Mouse (Mus musculus) midbrain, embryonic 10.5 days (tissue): ENCODE measurements around the gene Arhgap1. TPM values are rescaled to one million over a fixed set of nuclear protein-coding genes. Genes with fewer than 3 reads are reported as not detected.

Source experiments
- DNase-seq: peaks from one replicate; pipeline ENCODE4 v3.0.0-alpha.2; 2017; ENCODE audit warnings: low spot score
- H3K27ac ChIP-seq: fragments of 300-500 bp; sonication (generic); replicated peaks from 2 replicates; pipeline ENCODE4 v1.5.1; 2016; ENCODE audit warnings: mild to moderate bottlenecking
- H3K27me3 ChIP-seq: fragments of 300-500 bp; sonication (generic); 2 replicates; pipeline ENCODE4 v1.6.1; 2016; ENCODE audit warnings: low read depth, mild to moderate bottlenecking; ENCODE audit not compliant: poor library complexity, severe bottlenecking
- H3K36me3 ChIP-seq: fragments of 300-500 bp; sonication (generic); 2 replicates; pipeline ENCODE4 v1.6.1; 2016; ENCODE audit warnings: mild to moderate bottlenecking, moderate library complexity
- H3K4me1 ChIP-seq: fragments of 300-500 bp; sonication (generic); 2 replicates; pipeline ENCODE4 v1.6.1; 2016
- H3K4me3 ChIP-seq: fragments of 300-500 bp; sonication (generic); 2 replicates; pipeline ENCODE4 v1.5.1; 2016; ENCODE audit warnings: mild to moderate bottlenecking, moderate library complexity
- H3K9me3 ChIP-seq: fragments of 300-500 bp; sonication (generic); replicated peaks from 2 replicates; pipeline ENCODE4 v1.6.1; 2016; ENCODE audit warnings: mild to moderate bottlenecking
- WGBS: fragments of 180-500 bp; shearing (Covaris S2); methylation state at CpG from one replicate; pipeline ENCODE4 v1.1.7; 2016; 5-methylcytosine and 5-hydroxymethylcytosine counted together
- polyA plus RNA-seq: library from polyadenylated mRNA; unstranded; fragments of >200 nt; fragmentation: Nextera tagmentation; extraction: Ambion mirVana; gene quantifications from 2 replicates; pipeline ENCODE4 v1.2.1, GENCODE M21; 2016

The Arhgap1 gene
- polyA plus RNA-seq, 1 experiment from 2014 or later = 75.2 TPM

DNA sequence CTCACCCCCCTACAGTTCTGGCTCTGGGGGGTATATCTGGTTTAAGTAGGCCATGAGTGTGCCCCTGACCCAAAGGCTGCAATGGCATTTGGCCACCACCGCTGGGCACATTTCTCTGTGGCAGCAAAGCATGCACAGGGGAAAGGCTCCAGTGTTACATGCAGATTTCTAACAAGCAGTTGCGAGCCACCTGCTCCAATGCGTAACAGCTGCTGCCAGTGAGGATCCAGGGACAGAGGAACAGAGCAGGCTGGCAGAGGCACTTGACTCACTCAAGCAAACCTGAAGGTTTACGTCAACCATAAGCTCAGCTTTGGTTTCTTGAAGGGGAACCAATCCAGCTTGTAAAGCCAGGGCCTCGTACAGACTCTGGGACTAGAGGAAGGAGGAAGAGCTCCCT is 25.2 kb downstream of the Arhgap1 start:
- H3K36me3 ChIP-seq = peaks cover 91% of the 10 kb centered on the region
- WGBS = 92% methylated on average over 5 of the region's 5 CpGs
- no peaks in the 10 kb centered on the region for H3K27me3 ChIP-seq
- H3K4me1 ChIP-seq = no peaks in the 10 kb centered on the region
- no peak overlapping the region for H3K27ac ChIP-seq
- H3K4me3 ChIP-seq = no peak overlapping the region
- no peaks in the 10 kb centered on the region for H3K9me3 ChIP-seq
- DNase-seq = no peak

- Histone ChIP-seq H3K36me3 (peaks cover 90% of the 10 kb centered on the region), H3K9me3 (no peaks in the 10 kb centered on the region), H3K27ac (no peak overlapping the region), H3K4me1 (no peaks in the 10 kb centered on the region), H3K4me3 (no peak overlapping the region), H3K27me3 (no peaks in the 10 kb centered on the region)
- 80% methylated on average over 2 of the region's 2 CpGs for WGBS
- no peak for DNase-seq
Observed at GRCm38 (mm10) chr2:91676420-91676819, 26.8 kb downstream of the Arhgap1 start.

DNA sequence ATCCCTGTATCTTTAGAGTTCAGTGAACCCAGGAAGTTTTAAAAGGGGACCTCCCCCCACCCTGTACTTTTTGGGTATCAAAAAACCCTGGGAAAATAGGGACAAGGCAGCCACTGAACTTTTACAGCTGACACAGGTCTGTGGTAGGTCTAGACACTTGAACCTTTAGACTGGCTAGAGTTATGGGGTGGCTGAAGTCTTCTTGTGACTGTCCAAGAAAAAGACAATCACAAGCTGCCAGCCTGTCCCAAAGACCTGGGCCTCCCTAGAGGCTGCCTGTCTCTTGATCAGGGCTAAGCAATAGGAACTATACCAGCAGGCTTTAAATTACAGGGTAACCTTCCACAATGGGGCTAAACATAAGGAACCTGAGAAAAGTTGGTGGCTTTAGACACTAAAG is 27.3 kb downstream of the Arhgap1 start:
- DNase-seq = no peak
- no peaks in the 10 kb centered on the region for H3K4me1 ChIP-seq
- no peak overlapping the region for H3K27ac ChIP-seq
- H3K36me3 ChIP-seq = peaks cover 90% of the 10 kb centered on the region
- H3K9me3 ChIP-seq = no peaks in the 10 kb centered on the region
- no peaks in the 10 kb centered on the region for H3K27me3 ChIP-seq
- H3K4me3 ChIP-seq = no peak overlapping the region

GRCm38 (mm10) chr2:91682850-91683249 is 33.2 kb downstream of the Arhgap1 start:
- 64% methylated on average over 4 of the region's 4 CpGs for WGBS
- H3K27ac ChIP-seq = no peak overlapping the region
- no peaks in the 10 kb centered on the region for H3K27me3 ChIP-seq
- no peak overlapping the region for H3K4me3 ChIP-seq
- H3K36me3 ChIP-seq = peaks cover 68% of the 10 kb centered on the region
- H3K4me1 ChIP-seq = no peaks in the 10 kb centered on the region
- peak; percentile 29 for DNase-seq
- no peaks in the 10 kb centered on the region for H3K9me3 ChIP-seq

GRCm38 (mm10) chr2:91683919-91684318 is 34.3 kb downstream of the Arhgap1 start:
- H3K36me3 ChIP-seq = peaks cover 64% of the 10 kb centered on the region
- no peak overlapping the region for H3K27ac ChIP-seq
- H3K4me1 ChIP-seq = no peaks in the 10 kb centered on the region
- H3K27me3 ChIP-seq = no peaks in the 10 kb centered on the region
- H3K9me3 ChIP-seq = no peaks in the 10 kb centered on the region
- no peak overlapping the region for H3K4me3 ChIP-seq
- 80% methylated on average over 8 of the region's 8 CpGs for WGBS
- DNase-seq = no peak

DNA sequence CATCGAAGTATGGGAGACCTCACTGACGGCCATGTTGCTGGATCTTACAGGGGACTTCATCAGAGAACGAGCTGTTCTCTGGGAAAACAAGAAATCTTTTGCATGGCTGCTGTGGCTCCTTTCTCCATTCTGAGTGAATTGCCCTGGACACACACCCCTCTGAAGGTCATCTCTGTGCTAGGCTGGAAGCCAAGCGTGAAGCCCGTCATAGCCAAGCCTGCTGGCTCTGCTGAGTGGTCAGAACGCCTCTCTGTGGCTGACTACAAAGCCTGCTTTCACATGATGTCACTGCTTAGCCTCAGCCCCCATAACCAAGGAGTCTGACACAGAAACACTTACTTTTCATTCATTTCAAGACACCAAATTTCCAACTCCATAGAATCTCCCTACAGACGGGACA is 39.8 kb downstream of the Arhgap1 start:
- Histone ChIP-seq H3K9me3 (no peaks in the 10 kb centered on the region), H3K27ac (no peak overlapping the region), H3K4me3 (no peak overlapping the region), H3K36me3 (peaks cover 45% of the 10 kb centered on the region), H3K27me3 (no peaks in the 10 kb centered on the region), H3K4me1 (no peaks in the 10 kb centered on the region)
- no peak for DNase-seq
- 88% methylated on average over 7 of the region's 7 CpGs for WGBS

DNA sequence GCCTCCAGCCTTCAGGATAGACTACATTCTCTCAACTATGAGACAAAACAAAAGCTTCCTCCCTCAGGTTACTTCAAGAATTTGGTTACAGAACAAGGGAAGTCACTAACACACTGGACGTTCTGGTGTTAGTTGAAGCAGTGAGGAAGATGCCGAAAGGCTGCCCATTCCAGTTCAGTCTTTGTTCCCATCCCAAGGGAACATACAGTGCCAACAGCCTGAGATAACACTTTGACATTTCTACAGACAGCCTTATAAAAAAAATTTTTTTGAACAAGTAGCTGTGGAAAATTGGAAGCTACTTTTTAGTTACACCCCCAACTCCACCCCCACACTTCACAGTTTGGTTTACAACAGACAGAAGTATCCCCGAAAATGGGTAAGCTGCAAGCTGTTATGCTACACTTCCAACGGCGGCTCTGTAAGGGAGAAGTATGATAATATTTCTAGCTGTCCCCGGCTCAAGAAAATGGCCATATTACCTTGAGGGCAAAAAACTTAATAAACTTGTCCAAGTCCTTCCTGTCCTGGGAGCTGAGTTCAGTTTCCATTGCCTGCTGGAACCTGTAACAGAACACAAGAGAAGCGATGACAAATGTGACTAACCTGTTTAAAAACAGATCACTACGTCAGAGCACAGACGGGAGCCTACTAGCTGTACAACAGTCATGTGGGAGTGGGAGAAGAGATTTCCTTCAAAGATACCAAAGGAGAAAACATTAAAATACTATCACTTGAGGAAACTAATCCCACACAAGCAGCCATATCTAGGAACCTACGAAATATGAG is 46.0 kb downstream of the Arhgap1 start:
- H3K27ac ChIP-seq = no peak overlapping the region
- DNase-seq = no peak
- peaks cover 26% of the 10 kb centered on the region for H3K36me3 ChIP-seq
- WGBS = 92% methylated on average over 10 of the region's 10 CpGs
- H3K9me3 ChIP-seq = no peaks in the 10 kb centered on the region
- H3K27me3 ChIP-seq = no peaks in the 10 kb centered on the region
- no peak overlapping the region for H3K4me3 ChIP-seq
- H3K4me1 ChIP-seq = no peaks in the 10 kb centered on the region

DNA sequence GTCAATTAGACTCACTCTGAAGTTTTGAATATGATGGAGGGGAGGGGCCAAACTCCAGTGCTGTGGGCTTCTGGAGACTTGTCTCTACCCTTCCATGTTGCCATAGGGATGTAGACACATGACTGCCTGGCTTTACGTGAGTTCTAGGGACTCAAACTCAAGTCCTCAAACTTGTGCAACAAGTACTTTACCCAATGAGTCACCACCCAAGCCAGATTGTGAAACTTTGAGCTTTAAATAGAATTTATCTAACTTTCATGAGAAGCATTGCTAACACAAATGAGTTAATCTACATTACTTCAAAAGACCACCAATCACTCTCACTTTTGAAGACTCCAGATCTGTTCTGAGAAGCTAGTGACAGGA is 46.5 kb downstream of the Arhgap1 start:
- no peaks in the 10 kb centered on the region for H3K4me1 ChIP-seq
- peaks cover 26% of the 10 kb centered on the region for H3K36me3 ChIP-seq
- no peaks in the 10 kb centered on the region for H3K27me3 ChIP-seq
- no peak overlapping the region for H3K4me3 ChIP-seq
- H3K9me3 ChIP-seq = no peaks in the 10 kb centered on the region
- no peak for DNase-seq
- H3K27ac ChIP-seq = no peak overlapping the region
- 94% methylated on average over 1 of the region's 1 CpGs for WGBS

- no peak for DNase-seq
- no peaks in the 10 kb centered on the region for H3K9me3 ChIP-seq
- peaks cover 8% of the 10 kb centered on the region; the same call in 1 of the 2 replicates for H3K36me3 ChIP-seq
- no peak overlapping the region for H3K27ac ChIP-seq
- H3K4me1 ChIP-seq = no peaks in the 10 kb centered on the region
- WGBS = 82% methylated on average over 1 of the region's 1 CpGs
- no peak overlapping the region for H3K4me3 ChIP-seq
- no peaks in the 10 kb centered on the region for H3K27me3 ChIP-seq
Observed at GRCm38 (mm10) chr2:91699225-91699624, 49.6 kb downstream of the Arhgap1 start.

GRCm38 (mm10) chr2:91701366-91701765 is 51.7 kb downstream of the Arhgap1 start:
- Histone ChIP-seq H3K4me1 (no peaks in the 10 kb centered on the region), H3K9me3 (no peaks in the 10 kb centered on the region), H3K27ac (no peak overlapping the region), H3K4me3 (no peak overlapping the region), H3K36me3 (no peaks in the 10 kb centered on the region), H3K27me3 (no peaks in the 10 kb centered on the region)
- WGBS = 95% methylated on average over 2 of the region's 2 CpGs
- DNase-seq = no peak

- H3K4me1 ChIP-seq = peaks cover 9% of the 10 kb centered on the region
- no peaks in the 10 kb centered on the region for H3K36me3 ChIP-seq
- 84% methylated on average over 6 of the region's 6 CpGs for WGBS
- H3K4me3 ChIP-seq = no peak overlapping the region
- no peaks in the 10 kb centered on the region for H3K27me3 ChIP-seq
- DNase-seq = no peak
- H3K27ac ChIP-seq = no peak overlapping the region
- H3K9me3 ChIP-seq = no peaks in the 10 kb centered on the region
Observed at GRCm38 (mm10) chr2:91705736-91706135, 56.1 kb downstream of the Arhgap1 start.

GRCm38 (mm10) chr2:91706456-91706855 is 56.8 kb downstream of the Arhgap1 start:
- Histone ChIP-seq H3K27ac (no peak overlapping the region), H3K27me3 (no peaks in the 10 kb centered on the region), H3K4me3 (no peak overlapping the region), H3K4me1 (peaks cover 14% of the 10 kb centered on the region), H3K36me3 (no peaks in the 10 kb centered on the region), H3K9me3 (no peaks in the 10 kb centered on the region)
- DNase-seq = no peak

DNA sequence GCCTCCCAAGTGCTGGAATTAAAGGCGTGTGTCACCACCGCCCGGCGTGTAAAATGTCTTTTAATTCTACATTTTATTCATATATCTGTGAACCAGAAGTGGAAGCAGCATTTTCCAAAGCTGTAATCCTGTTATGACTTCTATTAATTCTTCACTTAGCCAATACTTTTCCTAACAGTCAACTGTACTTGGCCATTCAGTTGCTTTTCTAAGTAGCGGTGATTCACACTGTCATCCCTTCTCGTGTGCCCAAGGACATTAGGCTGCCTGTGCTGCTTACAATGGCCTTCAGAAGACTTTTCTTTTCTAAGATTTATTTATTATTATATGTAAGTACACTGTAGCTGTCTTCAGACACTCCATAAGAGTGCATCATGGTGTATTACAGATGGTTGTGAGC is 58.7 kb downstream of the Arhgap1 start:
- peaks cover 26% of the 10 kb centered on the region for H3K4me1 ChIP-seq
- H3K36me3 ChIP-seq = no peaks in the 10 kb centered on the region; the same call in 1 of the 2 replicates
- H3K27ac ChIP-seq = no peak overlapping the region
- H3K9me3 ChIP-seq = no peaks in the 10 kb centered on the region
- H3K4me3 ChIP-seq = no peak overlapping the region
- no peak for DNase-seq
- 94% methylated on average over 6 of the region's 6 CpGs for WGBS
- no peaks in the 10 kb centered on the region for H3K27me3 ChIP-seq
